Mouse (Mus musculus): ENCODE data around the gene Cln6.
"Not testable (repeated sequence)": the region's sequence is repeated elsewhere in the genome, so short reads cannot be mapped to it uniquely, and the experiment has no call there.

DNA sequence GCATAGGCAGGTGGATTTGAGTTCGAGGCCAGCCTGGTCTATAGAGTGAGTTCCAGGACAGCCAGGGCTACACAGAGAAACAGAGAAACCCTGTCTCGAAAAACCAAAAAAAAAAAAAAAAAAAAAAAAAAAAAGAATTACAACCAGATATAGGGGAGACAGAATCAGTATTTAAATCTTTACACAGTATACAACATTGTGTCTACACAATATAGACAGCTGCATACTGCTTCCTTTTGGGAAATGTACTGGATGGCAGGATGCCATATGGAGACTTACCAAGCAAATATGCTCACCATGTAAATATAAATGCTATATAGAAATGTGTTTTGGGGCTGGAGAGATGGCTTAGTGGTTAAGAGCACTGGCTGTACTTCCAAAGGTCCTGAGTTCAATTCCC is 39.4 kb upstream of the Cln6 start:
- not testable (repeated sequence) for TF ChIP-seq CTCF (IDR thresholded peaks at IDR 0.05; ENCODE audit: low read depth); EP300 (optimal IDR thresholded peaks at IDR 0.05)
